Mouse (Mus musculus) embryonic facial prominence, embryonic 14.5 days (tissue): ENCODE data around the gene Zdhhc14. TPM values are rescaled to one million over a fixed set of nuclear protein-coding genes. Genes with fewer than 3 reads are reported as not detected.

ENCODE experiments used
- ATAC-seq: fragments of 200-750 bp; cut with Nextera tagmentation; 2 replicates; pipeline ENCODE4 v1.8.0; 2017; ENCODE audit warnings: low read depth, moderate number of reproducible peaks, moderate TSS enrichment
- DNase-seq: peaks from one replicate; pipeline ENCODE4 v3.0.0-alpha.2; 2015; ENCODE audit warnings: low spot score
- H3K27ac ChIP-seq: fragments of 300-500 bp; sonication (generic); replicated peaks from 2 replicates; pipeline ENCODE4 v1.5.1; 2014; ENCODE audit warnings: low read depth, mild to moderate bottlenecking, low read length, moderate library complexity
- H3K27me3 ChIP-seq: fragments of 300-500 bp; sonication (generic); replicated peaks from 2 replicates; pipeline ENCODE4 v1.6.1; 2014; ENCODE audit warnings: low read length; ENCODE audit not compliant: control insufficient read depth, insufficient read depth
- H3K36me3 ChIP-seq: fragments of 300-500 bp; sonication (generic); 2 replicates; pipeline ENCODE4 v1.6.1; 2014; ENCODE audit warnings: low read length, mixed read lengths; ENCODE audit not compliant: control insufficient read depth, insufficient read depth
- H3K4me1 ChIP-seq: fragments of 300-500 bp; sonication (generic); 2 replicates; pipeline ENCODE4 v1.6.1; 2014; ENCODE audit warnings: antibody characterized with exemption, low read length; ENCODE audit not compliant: control insufficient read depth, insufficient read depth
- H3K4me2 ChIP-seq: fragments of 300-500 bp; sonication (generic); 2 replicates; pipeline ENCODE4 v1.6.1; 2014; ENCODE audit warnings: low read depth, mild to moderate bottlenecking, low read length, moderate library complexity, mixed read lengths
- H3K4me3 ChIP-seq: fragments of 300-500 bp; sonication (generic); 2 replicates; pipeline ENCODE4 v1.5.1; 2014; ENCODE audit warnings: low read depth, mild to moderate bottlenecking, low read length
- H3K9ac ChIP-seq: fragments of 300-500 bp; sonication (generic); 2 replicates; pipeline ENCODE4 v1.6.1; 2014; ENCODE audit warnings: low read depth, mild to moderate bottlenecking, low read length, moderate library complexity, mixed read lengths
- H3K9me3 ChIP-seq: fragments of 300-500 bp; sonication (generic); 2 replicates; pipeline ENCODE4 v1.6.1; 2016; ENCODE audit warnings: low read length; ENCODE audit not compliant: control insufficient read depth
- WGBS: fragments of 180-500 bp; shearing (Covaris S2); extraction: QIAGEN DNeasy Blood & Tissue Kit; methylation state at CpG from one replicate; pipeline ENCODE4 v1.1.7; 2014; 5-methylcytosine and 5-hydroxymethylcytosine counted together
- polyA plus RNA-seq: library from polyadenylated mRNA; unstranded; fragments of >200 nt; fragmentation: Nextera tagmentation; extraction: Ambion mirVana; gene quantifications from 2 replicates; pipeline ENCODE4 v1.2.1, GENCODE M21; 2014

The Zdhhc14 gene
- polyA plus RNA-seq, 1 experiment from 2014 or later, result 4.6 TPM

GRCm38 (mm10) chr17:5493809-5494208, 1.5 kb downstream of the Zdhhc14 start:
- WGBS, result 19% methylated on average over 4 of the region's 4 CpGs
- no peak for ATAC-seq
- peak overlapping the region; percentile 76 for H3K9ac ChIP-seq

GRCm38 (mm10) chr17:5494832-5495231, 2.5 kb downstream of the Zdhhc14 start:
- WGBS, result 83% methylated on average over 7 of the region's 7 CpGs
- Histone ChIP-seq H3K4me2 (peak overlapping the region; percentile 98; the same call in 1 of the 2 replicates), H3K9ac (no peak overlapping the region)

More at GRCm38 (mm10) chr17:5493809-5494208, 1.5 kb downstream of the Zdhhc14 start:
- Histone ChIP-seq H3K4me1 (peaks cover 9% of the 10 kb centered on the region), H3K4me2 (peak overlapping the region; percentile 98), H3K36me3 (no peaks in the 10 kb centered on the region), H3K9me3 (no peaks in the 10 kb centered on the region), H3K27ac (no peak overlapping the region), H3K27me3 (peaks cover 10% of the 10 kb centered on the region; the same call in 1 of the 2 replicates), H3K4me3 (peak overlapping the region; percentile 74)
- DNase-seq, result no peak

GRCm38 (mm10) chr17:5497695-5498094, 5.3 kb downstream of the Zdhhc14 start:
- Histone ChIP-seq H3K4me3 (no peak overlapping the region), H3K27me3 (peaks cover 10% of the 10 kb centered on the region; the same call in 1 of the 2 replicates), H3K9ac (no peak overlapping the region), H3K4me1 (peaks cover 6% of the 10 kb centered on the region), H3K27ac (no peak overlapping the region), H3K9me3 (no peaks in the 10 kb centered on the region), H3K4me2 (no peak overlapping the region), H3K36me3 (no peaks in the 10 kb centered on the region)
- DNase-seq (no peak), ATAC-seq (no peak)
- 77% methylated on average over 8 of the region's 8 CpGs for WGBS

More at GRCm38 (mm10) chr17:5494832-5495231, 2.5 kb downstream of the Zdhhc14 start:
- Histone ChIP-seq H3K4me1 (peaks cover 9% of the 10 kb centered on the region), H3K9me3 (no peaks in the 10 kb centered on the region), H3K27ac (no peak overlapping the region), H3K36me3 (no peaks in the 10 kb centered on the region), H3K27me3 (peaks cover 10% of the 10 kb centered on the region; the same call in 1 of the 2 replicates), H3K4me3 (peak overlapping the region; percentile 74; the same call in 1 of the 2 replicates)
- ATAC-seq (no peak), DNase-seq (no peak)

GRCm38 (mm10) chr17:5498996-5499395, 6.6 kb downstream of the Zdhhc14 start:
- Histone ChIP-seq H3K27me3 (peaks cover 6% of the 10 kb centered on the region; the same call in 1 of the 2 replicates), H3K9me3 (no peaks in the 10 kb centered on the region), H3K27ac (no peak overlapping the region), H3K4me1 (peaks cover 2% of the 10 kb centered on the region; the same call in 1 of the 2 replicates), H3K4me3 (no peak overlapping the region), H3K4me2 (no peak overlapping the region), H3K36me3 (no peaks in the 10 kb centered on the region), H3K9ac (no peak overlapping the region)
- ATAC-seq (peak; percentile 15; the same call in 1 of the 2 replicates), DNase-seq (peak; percentile 11)
- 77% methylated on average over 4 of the region's 4 CpGs for WGBS

GRCm38 (mm10) chr17:5503981-5504760, 11.8 kb downstream of the Zdhhc14 start:
- DNase-seq (no peak), ATAC-seq (no peak)
- Histone ChIP-seq H3K9ac (no peak overlapping the region), H3K4me2 (no peak overlapping the region), H3K4me3 (no peak overlapping the region), H3K27me3 (no peaks in the 10 kb centered on the region), H3K36me3 (no peaks in the 10 kb centered on the region), H3K27ac (no peak overlapping the region), H3K9me3 (no peaks in the 10 kb centered on the region), H3K4me1 (0 out of 2 replicates have a peak, but pooled peaks cover 7% of the 10 kb centered on the region)
- WGBS, result 85% methylated on average over 8 of the region's 8 CpGs

GRCm38 (mm10) chr17:5504969-5505368, 12.6 kb downstream of the Zdhhc14 start:
- WGBS, result 82% methylated on average over 4 of the region's 4 CpGs
- Histone ChIP-seq H3K4me2 (no peak overlapping the region), H3K4me1 (0 out of 2 replicates have a peak, but pooled peaks cover 7% of the 10 kb centered on the region), H3K36me3 (no peaks in the 10 kb centered on the region), H3K4me3 (no peak overlapping the region), H3K9me3 (no peaks in the 10 kb centered on the region), H3K27me3 (no peaks in the 10 kb centered on the region), H3K9ac (no peak overlapping the region), H3K27ac (no peak overlapping the region)
- DNase-seq (no peak), ATAC-seq (no peak)

GRCm38 (mm10) chr17:5506553-5506952, 14.2 kb downstream of the Zdhhc14 start:
- DNase-seq (peak; percentile 77), ATAC-seq (0 out of 2 replicates have a peak, but pooled peaks have one; percentile 50)
- Histone ChIP-seq H3K36me3 (no peaks in the 10 kb centered on the region), H3K27me3 (no peaks in the 10 kb centered on the region), H3K9me3 (no peaks in the 10 kb centered on the region), H3K4me1 (0 out of 2 replicates have a peak, but pooled peaks cover 7% of the 10 kb centered on the region), H3K9ac (no peak overlapping the region), H3K27ac (no peak overlapping the region), H3K4me2 (no peak overlapping the region), H3K4me3 (no peak overlapping the region)
- 46% methylated on average over 7 of the region's 7 CpGs for WGBS

GRCm38 (mm10) chr17:5506988-5507387, 14.6 kb downstream of the Zdhhc14 start:
- H3K9ac ChIP-seq, result no peak overlapping the region
- no peak for DNase-seq
- 55% methylated on average over 5 of the region's 5 CpGs for WGBS

More at GRCm38 (mm10) chr17:5506988-5507387, 14.6 kb downstream of the Zdhhc14 start:
- Histone ChIP-seq H3K4me2 (no peak overlapping the region), H3K36me3 (no peaks in the 10 kb centered on the region), H3K9me3 (no peaks in the 10 kb centered on the region), H3K4me1 (0 out of 2 replicates have a peak, but pooled peaks cover 7% of the 10 kb centered on the region), H3K27me3 (no peaks in the 10 kb centered on the region), H3K27ac (no peak overlapping the region), H3K4me3 (no peak overlapping the region)
- no peak for ATAC-seq
